Mouse (Mus musculus) forebrain, embryonic 11.5 days (tissue): Measurements from ENCODE around the gene Fam184a. TPM values are rescaled to one million over a fixed set of nuclear protein-coding genes. Genes with fewer than 3 reads are reported as not detected.
"Not testable (repeated sequence)": the region's sequence is repeated elsewhere in the genome, so short reads cannot be mapped to it uniquely, and the experiment has no call there.

Experiments used
- ATAC-seq: fragments of 200-750 bp; cut with Nextera tagmentation; replicated peaks from 2 replicates; pipeline ENCODE4 v1.8.0; 2017; ENCODE audit warnings: moderate TSS enrichment; ENCODE audit not compliant: low FRiP score
- DNase-seq: peaks from one replicate; pipeline ENCODE4 v3.0.0-alpha.2; 2017; ENCODE audit warnings: low spot score
- H3K27ac ChIP-seq: fragments of 300-500 bp; sonication (generic); 2 replicates; pipeline ENCODE4 v1.5.1; 2014; ENCODE audit warnings: low read depth, low read length
- H3K27me3 ChIP-seq: fragments of 300-500 bp; sonication (generic); 2 replicates; pipeline ENCODE4 v1.6.1; 2014; ENCODE audit warnings: mild to moderate bottlenecking, low read length, mixed read lengths; ENCODE audit not compliant: control insufficient read depth, insufficient read depth
- H3K36me3 ChIP-seq: fragments of 300-500 bp; sonication (generic); 2 replicates; pipeline ENCODE4 v1.6.1; 2014; ENCODE audit warnings: mild to moderate bottlenecking, low read length, moderate library complexity, mixed read lengths; ENCODE audit not compliant: control insufficient read depth, insufficient read depth
- H3K4me1 ChIP-seq: fragments of 300-500 bp; sonication (generic); replicated peaks from 2 replicates; pipeline ENCODE4 v1.6.1; 2014; ENCODE audit warnings: low read length, mixed read lengths; ENCODE audit not compliant: control insufficient read depth, insufficient read depth
- H3K4me2 ChIP-seq: fragments of 300-500 bp; sonication (generic); 2 replicates; pipeline ENCODE4 v1.6.1; 2014; ENCODE audit warnings: low read depth, mild to moderate bottlenecking, low read length, moderate library complexity, mixed read lengths; ENCODE audit not compliant: severe bottlenecking
- H3K4me3 ChIP-seq: fragments of 300-500 bp; sonication (generic); 2 replicates; pipeline ENCODE4 v1.5.1; 2014; ENCODE audit warnings: low read depth, low read length
- H3K9ac ChIP-seq: fragments of 300-500 bp; sonication (generic); 2 replicates; pipeline ENCODE4 v1.6.1; 2014; ENCODE audit warnings: low read length
- H3K9me3 ChIP-seq: fragments of 300-500 bp; sonication (generic); 2 replicates; pipeline ENCODE4 v1.6.1; 2016; ENCODE audit warnings: low read length, mixed read lengths; ENCODE audit not compliant: control insufficient read depth
- WGBS: fragments of 180-500 bp; shearing (Covaris S2); extraction: QIAGEN DNeasy Blood & Tissue Kit; methylation state at CpG from one replicate; pipeline ENCODE4 v1.1.7; 2014; 5-methylcytosine and 5-hydroxymethylcytosine counted together
- polyA plus RNA-seq: library from polyadenylated mRNA; unstranded; fragments of >200 nt; fragmentation: Nextera tagmentation; extraction: Ambion mirVana; gene quantifications from 2 replicates; pipeline ENCODE4 v1.2.1, GENCODE M21; 2014

The Fam184a gene
- polyA plus RNA-seq, 1 experiment from 2014 or later: 6.1 TPM

DNA sequence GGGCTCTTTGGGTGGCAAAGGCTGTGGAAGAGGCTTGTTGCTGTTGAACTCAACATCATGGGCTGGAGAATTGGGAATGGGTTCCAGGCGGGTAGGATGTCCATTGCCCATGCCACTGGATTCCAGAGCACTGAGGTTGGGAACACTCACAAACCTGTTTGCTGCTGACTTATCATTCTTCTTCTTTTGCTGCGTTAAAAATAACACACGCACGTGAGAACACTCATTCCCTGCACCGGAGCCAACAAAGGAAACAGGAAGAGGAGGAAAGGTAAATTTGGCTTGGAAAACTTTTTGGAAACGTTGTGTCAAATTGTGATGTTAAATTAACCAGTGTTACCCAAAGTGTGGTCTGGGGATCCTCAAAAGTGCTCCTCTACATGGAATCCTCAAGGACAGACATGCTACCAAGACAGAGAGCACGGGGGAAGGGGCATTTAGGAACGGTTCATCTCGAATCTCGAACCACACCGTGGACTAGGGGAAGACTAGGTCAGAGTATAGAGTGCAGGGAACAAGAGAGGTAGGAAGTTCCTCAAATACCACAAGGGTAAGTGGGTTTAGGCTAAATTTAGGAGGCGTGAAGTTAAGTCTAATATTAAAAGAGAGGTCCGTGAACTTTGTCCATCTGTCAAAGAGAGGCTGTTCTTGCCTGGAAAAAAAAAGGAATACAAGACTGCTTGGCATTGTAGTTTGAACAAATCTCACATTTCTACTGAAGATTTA lies 115.5 kb downstream of the Fam184a start:
- Histone ChIP-seq H3K36me3 (no peaks in the 10 kb centered on the region), H3K4me1 (no peaks in the 10 kb centered on the region), H3K4me3 (no peak overlapping the region), H3K27ac (no peak overlapping the region), H3K9ac (no peak overlapping the region), H3K4me2 (no peak overlapping the region), H3K27me3 (no peaks in the 10 kb centered on the region), H3K9me3 (no peaks in the 10 kb centered on the region)
- ATAC-seq (no peak), DNase-seq (no peak)
- WGBS: 88% methylated on average over 13 of the region's 13 CpGs

DNA sequence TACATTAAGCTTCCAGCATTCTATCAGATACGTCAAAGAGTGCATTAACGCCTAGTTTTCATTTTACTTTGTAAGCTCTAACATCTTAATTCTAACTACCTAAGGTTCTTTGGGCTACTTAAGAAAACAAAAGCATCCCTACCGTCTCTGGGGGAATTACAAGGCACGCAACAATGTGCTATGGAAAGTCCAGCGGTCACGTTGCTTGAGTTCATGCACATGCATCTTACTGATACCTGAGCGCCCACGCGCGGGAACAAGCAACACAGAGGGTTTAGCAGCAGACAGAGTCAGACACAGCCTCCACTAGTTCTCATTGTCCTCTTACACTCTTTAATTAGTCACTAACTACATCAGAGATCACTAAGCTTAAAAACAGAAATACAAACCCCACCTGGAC lies 116.8 kb downstream of the Fam184a start:
- H3K9me3 ChIP-seq: no peaks in the 10 kb centered on the region
- no peak overlapping the region for H3K9ac ChIP-seq
- H3K4me2 ChIP-seq: no peak overlapping the region
- ATAC-seq (no peak), DNase-seq (no peak)
- no peaks in the 10 kb centered on the region for H3K4me1 ChIP-seq
- H3K4me3 ChIP-seq: no peak overlapping the region
- no peak overlapping the region for H3K27ac ChIP-seq
- H3K36me3 ChIP-seq: no peaks in the 10 kb centered on the region
- WGBS: 72% methylated on average over 10 of the region's 10 CpGs
- no peaks in the 10 kb centered on the region for H3K27me3 ChIP-seq

DNA sequence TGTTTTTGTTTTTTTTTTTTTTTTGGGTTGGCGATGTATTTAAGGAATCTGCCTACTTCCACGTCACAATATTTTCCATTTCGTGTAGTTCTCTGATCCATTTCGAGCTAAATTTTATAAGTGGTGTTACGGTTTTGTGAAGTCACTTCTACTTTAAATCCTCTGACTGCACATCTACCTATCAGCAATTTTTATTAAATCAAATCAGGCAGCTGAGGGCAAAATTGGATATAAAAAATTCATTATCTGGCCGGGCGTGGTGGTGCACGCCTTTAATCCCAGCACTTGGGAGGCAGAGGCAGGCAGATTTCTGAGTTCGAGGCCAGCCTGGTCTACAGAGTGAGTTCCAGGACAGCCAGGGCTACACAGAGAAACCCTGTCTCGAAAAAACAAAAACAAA lies 120.6 kb downstream of the Fam184a start, which contains the start of gene Mcm9:
Mcm9 (minus strand) TSS at position 101 of the 400 bp plus-strand sequence.
- not testable (repeated sequence) for H3K4me1 ChIP-seq, H3K27me3 ChIP-seq, H3K36me3 ChIP-seq, ATAC-seq, H3K9me3 ChIP-seq, DNase-seq
- H3K4me2 ChIP-seq: peak within 1 kb of the TSS; percentile 49
- peak within 1 kb of the TSS; percentile 92 for H3K27ac ChIP-seq
- H3K9ac ChIP-seq: peak within 1 kb of the TSS; percentile 85
- H3K4me3 ChIP-seq: peak within 1 kb of the TSS; percentile 72
- 62% methylated on average over 10 of the region's 10 CpGs for WGBS

DNA sequence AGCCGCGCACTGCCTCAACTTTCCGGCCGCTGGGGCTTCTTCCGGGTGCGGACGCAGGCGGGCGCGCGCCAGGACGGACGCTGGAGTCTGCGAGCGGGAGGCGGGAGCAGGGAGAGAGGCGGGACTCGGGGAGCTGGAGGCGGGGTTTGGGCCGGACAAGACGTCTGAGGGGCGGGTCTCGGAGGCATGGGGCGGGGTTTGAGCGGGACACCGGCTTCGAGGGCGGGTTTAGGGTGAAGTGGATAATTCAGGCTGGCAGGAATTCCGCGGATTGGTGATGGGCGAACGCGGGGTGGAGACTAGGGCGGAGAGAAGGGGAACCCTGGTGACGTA lies 121.0 kb downstream of the Fam184a start:
- ATAC-seq (peak; percentile 96), DNase-seq (peak; percentile 99)
- under 1% methylated on average over 34 of the region's 35 CpGs for WGBS
- no peaks in the 10 kb centered on the region for H3K36me3 ChIP-seq
- no peaks in the 10 kb centered on the region for H3K4me1 ChIP-seq
- H3K4me2 ChIP-seq: peak overlapping the region; percentile 2; the same call in 1 of the 2 replicates
- peak overlapping the region; percentile 92 for H3K27ac ChIP-seq
- H3K27me3 ChIP-seq: no peaks in the 10 kb centered on the region
- H3K9me3 ChIP-seq: no peaks in the 10 kb centered on the region
- H3K4me3 ChIP-seq: peak overlapping the region; percentile 72
- peak overlapping the region; percentile 85 for H3K9ac ChIP-seq

DNA sequence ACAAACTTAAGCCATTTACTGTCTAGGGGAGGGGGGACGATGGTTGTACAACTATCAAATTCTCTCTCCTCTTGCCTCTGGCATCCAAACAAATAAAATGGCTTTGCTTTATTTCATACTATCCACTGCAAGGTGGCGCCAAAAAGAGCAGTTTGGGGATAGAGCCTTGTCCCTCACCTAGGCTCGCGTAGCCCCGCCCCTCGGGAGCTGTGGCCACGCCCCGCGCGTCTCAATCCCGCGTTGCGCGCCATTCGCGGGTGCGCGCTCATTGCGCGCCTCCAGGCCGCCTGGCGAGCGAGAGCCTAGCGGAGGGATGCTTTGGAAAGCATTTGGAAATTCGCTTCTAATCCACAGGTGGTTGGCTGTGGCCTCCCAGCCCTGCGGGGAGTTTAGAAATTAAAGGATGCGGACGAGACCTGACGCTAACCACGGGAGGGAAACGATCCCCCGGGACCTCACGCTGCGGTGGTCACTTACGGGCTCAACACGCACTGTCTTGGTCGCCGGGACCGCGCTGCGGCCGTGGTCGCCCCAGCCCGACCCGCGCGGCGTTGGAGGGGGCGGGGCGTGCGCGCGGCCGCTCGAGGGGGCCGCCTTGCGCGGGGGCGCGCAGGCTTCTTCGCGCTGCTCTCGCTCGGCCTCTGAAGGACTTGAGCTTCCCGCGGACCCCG lies 121.5 kb downstream of the Fam184a start:
- Histone ChIP-seq H3K4me1 (no peaks in the 10 kb centered on the region), H3K27ac (peak overlapping the region; percentile 92), H3K36me3 (no peaks in the 10 kb centered on the region), H3K9ac (peak overlapping the region; percentile 85), H3K4me2 (peak overlapping the region; percentile 49), H3K4me3 (peak overlapping the region; percentile 72), H3K27me3 (no peaks in the 10 kb centered on the region), H3K9me3 (no peaks in the 10 kb centered on the region)
- DNase-seq (peak; percentile 94), ATAC-seq (peak; percentile 87)
- WGBS: under 1% methylated on average over 67 of the region's 67 CpGs

DNA sequence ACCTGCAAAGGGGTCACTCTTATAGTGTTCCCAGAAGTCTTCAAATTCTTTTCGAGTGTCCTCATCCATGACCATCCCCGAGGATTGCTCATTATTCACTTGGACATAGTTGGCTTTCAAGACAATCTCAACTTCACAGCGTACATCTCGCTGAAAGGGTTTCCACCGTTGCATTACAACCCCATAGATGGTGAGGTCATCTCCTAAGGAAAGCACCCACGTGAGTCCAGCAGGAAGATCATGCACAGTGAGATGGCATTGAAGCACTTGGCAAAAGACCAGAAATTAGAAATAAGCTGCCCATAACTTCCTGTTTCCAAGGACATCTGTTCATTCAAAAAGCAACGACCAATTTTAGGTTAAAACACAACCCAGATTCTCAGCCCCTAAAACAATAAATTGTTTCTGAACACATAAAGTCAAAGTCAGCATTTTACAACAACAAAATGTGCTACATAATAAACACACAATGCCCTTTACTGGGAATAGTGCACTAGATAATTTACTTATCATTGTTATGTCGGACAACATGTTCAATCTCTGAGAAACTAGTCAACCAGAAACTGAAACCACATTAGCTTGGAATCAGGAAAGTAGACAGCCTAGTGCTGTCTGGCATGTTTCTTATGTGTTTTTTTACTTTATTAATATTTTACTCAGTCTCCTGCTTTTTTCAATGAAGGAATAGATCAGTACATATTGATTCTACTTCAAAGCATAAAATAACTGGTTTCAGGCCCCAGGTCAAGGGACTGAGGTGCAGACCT lies 134.9 kb downstream of the Fam184a start:
- no peak for DNase-seq
- Histone ChIP-seq H3K27me3 (no peaks in the 10 kb centered on the region), H3K36me3 (no peaks in the 10 kb centered on the region; the same call in 1 of the 2 replicates), H3K9ac (no peak overlapping the region), H3K9me3 (no peaks in the 10 kb centered on the region), H3K27ac (no peak overlapping the region), H3K4me3 (no peak overlapping the region), H3K4me1 (no peaks in the 10 kb centered on the region), H3K4me2 (no peak overlapping the region)
- ATAC-seq: no peak
- WGBS: 91% methylated on average over 8 of the region's 8 CpGs

DNA sequence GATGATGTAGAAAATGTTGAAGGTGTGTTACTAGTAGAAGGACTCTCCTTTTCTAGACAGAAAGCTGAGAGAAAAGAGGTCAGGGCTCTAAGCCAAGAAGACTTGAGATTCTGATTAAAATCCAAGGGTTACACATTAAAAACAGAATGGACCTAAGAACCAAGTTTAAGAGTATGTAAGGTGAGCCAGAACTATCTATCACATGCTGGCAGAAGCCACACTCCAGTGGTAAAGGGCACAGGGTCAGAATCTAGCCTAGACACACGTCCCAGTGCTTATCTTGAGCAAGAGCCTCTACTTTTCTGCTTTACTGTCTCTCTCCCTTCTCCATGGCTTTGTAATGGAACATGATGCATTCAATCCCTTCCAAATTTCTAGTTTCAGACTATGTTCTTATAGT lies 137.0 kb downstream of the Fam184a start:
- Histone ChIP-seq H3K4me1 (no peaks in the 10 kb centered on the region), H3K9me3 (no peaks in the 10 kb centered on the region), H3K4me3 (no peak overlapping the region), H3K4me2 (no peak overlapping the region), H3K36me3 (no peaks in the 10 kb centered on the region; the same call in 1 of the 2 replicates), H3K9ac (no peak overlapping the region), H3K27me3 (no peaks in the 10 kb centered on the region), H3K27ac (no peak overlapping the region)
- WGBS: 89% methylated on average over 1 of the region's 1 CpGs
- ATAC-seq (no peak), DNase-seq (no peak)

DNA sequence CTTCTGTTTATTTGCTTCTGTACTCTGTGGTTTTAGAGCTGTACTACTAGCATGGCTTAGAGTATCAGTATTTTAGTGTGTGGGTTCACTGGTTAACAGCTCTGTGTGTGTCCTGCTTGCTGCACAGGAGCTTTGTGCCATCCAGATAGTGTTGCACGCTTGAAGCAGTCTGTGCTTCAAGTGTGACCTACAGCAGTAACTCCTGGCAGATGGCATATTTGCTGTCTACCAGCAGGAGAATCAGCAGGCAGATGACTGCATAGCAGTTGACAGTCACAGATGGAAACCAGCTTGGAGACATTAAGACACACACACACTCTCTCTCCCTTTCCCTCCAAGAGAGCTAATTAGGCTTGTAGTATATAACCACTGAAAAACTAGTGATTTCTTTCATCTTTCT lies 138.8 kb downstream of the Fam184a start:
- Histone ChIP-seq H3K4me1 (no peaks in the 10 kb centered on the region), H3K4me3 (no peak overlapping the region), H3K4me2 (no peak overlapping the region), H3K27me3 (no peaks in the 10 kb centered on the region), H3K27ac (no peak overlapping the region), H3K9ac (no peak overlapping the region), H3K9me3 (no peaks in the 10 kb centered on the region), H3K36me3 (peaks cover 2% of the 10 kb centered on the region; the same call in 1 of the 2 replicates)
- ATAC-seq: no peak
- WGBS: 94% methylated on average over 1 of the region's 1 CpGs
- DNase-seq: no peak
